Mouse (Mus musculus) forebrain, embryonic 16.5 days (tissue): ENCODE results near the gene Enox1. TPM values are rescaled to one million over a fixed set of nuclear protein-coding genes. Genes with fewer than 3 reads are reported as not detected.

Experiments used
- ATAC-seq: fragments of 200-750 bp; cut with Nextera tagmentation; 2 replicates; pipeline ENCODE4 v1.8.0; 2017; ENCODE audit warnings: mild to moderate bottlenecking, moderate library complexity
- H3K27ac ChIP-seq: fragments of 300-500 bp; sonication (generic); 2 replicates; pipeline ENCODE4 v1.5.1; 2014; ENCODE audit warnings: low read length, control low read depth
- H3K27me3 ChIP-seq: fragments of 300-500 bp; sonication (generic); replicated peaks from 2 replicates; pipeline ENCODE4 v1.6.1; 2014; ENCODE audit warnings: low read length; ENCODE audit not compliant: control insufficient read depth, insufficient read depth
- H3K36me3 ChIP-seq: fragments of 300-500 bp; sonication (generic); 2 replicates; pipeline ENCODE4 v1.6.1; 2014; ENCODE audit not compliant: control insufficient read depth, insufficient read depth
- H3K4me1 ChIP-seq: fragments of 300-500 bp; sonication (generic); replicated peaks from 2 replicates; pipeline ENCODE4 v1.6.1; 2014; ENCODE audit warnings: low read length; ENCODE audit not compliant: control insufficient read depth, insufficient read depth
- H3K4me2 ChIP-seq: fragments of 300-500 bp; sonication (generic); 2 replicates; pipeline ENCODE4 v1.6.1; 2014; ENCODE audit warnings: mild to moderate bottlenecking, low read length, control low read depth
- H3K4me3 ChIP-seq: fragments of 300-500 bp; sonication (generic); replicated peaks from 2 replicates; pipeline ENCODE4 v1.5.1; 2014; ENCODE audit warnings: mild to moderate bottlenecking, low read length, control low read depth
- H3K9ac ChIP-seq: fragments of 300-500 bp; sonication (generic); replicated peaks from 2 replicates; pipeline ENCODE4 v1.6.1; 2014; ENCODE audit warnings: low read depth, low read length, control low read depth
- H3K9me3 ChIP-seq: fragments of 300-500 bp; sonication (generic); 2 replicates; pipeline ENCODE4 v1.6.1; 2016; ENCODE audit warnings: low read length; ENCODE audit not compliant: control insufficient read depth
- WGBS: fragments of 180-500 bp; shearing (Covaris S2); extraction: QIAGEN DNeasy Blood & Tissue Kit; methylation state at CpG from one replicate; pipeline ENCODE4 v1.1.7; 2014; 5-methylcytosine and 5-hydroxymethylcytosine counted together
- polyA plus RNA-seq: library from polyadenylated mRNA; unstranded; fragments of >200 nt; fragmentation: Nextera tagmentation; extraction: Ambion mirVana; gene quantifications from 2 replicates; pipeline ENCODE4 v1.2.1, GENCODE M21; 2015

Enox1 gene
- polyA plus RNA-seq, 1 experiment from 2014 or later: 64.4 TPM

- no peaks in the 10 kb centered on the region for H3K27me3 ChIP-seq
- H3K4me1 ChIP-seq: no peaks in the 10 kb centered on the region
- no peak overlapping the region for H3K9ac ChIP-seq
- 86% methylated on average over 6 of the region's 6 CpGs for WGBS
- H3K4me2 ChIP-seq: no peak overlapping the region
- H3K27ac ChIP-seq: no peak overlapping the region
- no peak for ATAC-seq
- no peak overlapping the region for H3K4me3 ChIP-seq
- H3K36me3 ChIP-seq: no peaks in the 10 kb centered on the region
- peaks cover 3% of the 10 kb centered on the region for H3K9me3 ChIP-seq
Observed at GRCm38 (mm10) chr14:77509042-77509441, 352.5 kb downstream of the Enox1 start.

- H3K36me3 ChIP-seq: peaks cover 2% of the 10 kb centered on the region; the same call in 1 of the 2 replicates
- ATAC-seq: no peak
- H3K4me1 ChIP-seq: no peaks in the 10 kb centered on the region
- no peaks in the 10 kb centered on the region for H3K27me3 ChIP-seq
- H3K4me3 ChIP-seq: no peak overlapping the region
- H3K9ac ChIP-seq: no peak overlapping the region
- H3K4me2 ChIP-seq: no peak overlapping the region
- WGBS: 47% methylated on average over 3 of the region's 3 CpGs
- no peak overlapping the region for H3K27ac ChIP-seq
- peaks cover 3% of the 10 kb centered on the region for H3K9me3 ChIP-seq
Observed at GRCm38 (mm10) chr14:77509924-77510323, 353.4 kb downstream of the Enox1 start.

DNA sequence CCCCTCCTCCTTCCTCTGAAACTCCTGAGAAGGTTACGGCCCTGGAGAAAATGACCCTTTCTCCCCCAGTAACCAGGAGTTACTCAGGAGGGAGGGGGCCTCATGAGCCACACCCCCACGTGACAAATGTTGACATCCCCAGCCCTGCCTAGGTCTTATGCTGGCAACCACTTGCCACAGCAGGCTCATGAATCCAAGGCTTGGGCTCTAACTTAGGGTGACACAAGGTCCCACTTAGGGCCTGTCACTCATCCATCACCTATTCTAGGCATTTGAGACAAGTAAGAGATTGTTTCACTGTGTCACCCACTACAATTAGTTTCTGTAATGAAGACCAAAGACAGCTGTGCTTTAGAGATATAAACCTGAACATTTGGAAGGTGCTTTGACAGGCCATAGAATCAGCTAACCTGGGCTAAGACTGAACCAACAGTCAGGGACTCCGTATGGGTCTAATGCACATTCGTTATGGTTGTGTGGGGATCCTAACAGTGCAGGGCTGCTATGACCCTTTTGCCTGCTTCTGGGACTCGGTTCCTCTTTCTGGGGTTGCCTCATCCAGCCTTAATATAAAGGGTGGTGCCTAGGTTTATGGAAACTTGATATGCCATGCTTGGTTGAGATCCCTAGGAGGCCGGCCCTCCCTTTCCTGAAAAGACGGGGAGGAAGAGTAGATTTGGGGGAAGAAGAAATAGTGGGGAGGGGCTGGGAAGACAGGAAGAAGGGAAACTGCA, 354.7 kb downstream of the Enox1 start:
- Histone ChIP-seq H3K9me3 (peaks cover 3% of the 10 kb centered on the region), H3K4me2 (no peak overlapping the region), H3K4me3 (no peak overlapping the region), H3K36me3 (peaks cover 2% of the 10 kb centered on the region; the same call in 1 of the 2 replicates), H3K4me1 (no peaks in the 10 kb centered on the region), H3K27me3 (no peaks in the 10 kb centered on the region), H3K9ac (no peak overlapping the region), H3K27ac (no peak overlapping the region)
- 94% methylated on average over 7 of the region's 7 CpGs for WGBS
- ATAC-seq: no peak

- ATAC-seq: no peak
- H3K4me2 ChIP-seq: no peak overlapping the region
- H3K27me3 ChIP-seq: no peaks in the 10 kb centered on the region
- H3K4me3 ChIP-seq: no peak overlapping the region
- no peak overlapping the region for H3K9ac ChIP-seq
- no peak overlapping the region for H3K27ac ChIP-seq
- WGBS: 63% methylated on average over 4 of the region's 4 CpGs
- H3K9me3 ChIP-seq: peaks cover 3% of the 10 kb centered on the region
- H3K4me1 ChIP-seq: no peaks in the 10 kb centered on the region
- peaks cover 2% of the 10 kb centered on the region; the same call in 1 of the 2 replicates for H3K36me3 ChIP-seq
Observed at GRCm38 (mm10) chr14:77518017-77518416, 361.5 kb downstream of the Enox1 start.

GRCm38 (mm10) chr14:77518941-77519695, 362.6 kb downstream of the Enox1 start:
- no peak overlapping the region for H3K27ac ChIP-seq
- H3K9ac ChIP-seq: no peak overlapping the region
- no peak overlapping the region for H3K4me3 ChIP-seq
- H3K36me3 ChIP-seq: peaks cover 2% of the 10 kb centered on the region; the same call in 1 of the 2 replicates
- ATAC-seq: no peak
- no peaks in the 10 kb centered on the region for H3K4me1 ChIP-seq
- H3K4me2 ChIP-seq: no peak overlapping the region
- H3K9me3 ChIP-seq: no peaks in the 10 kb centered on the region
- no peaks in the 10 kb centered on the region for H3K27me3 ChIP-seq
- 75% methylated on average over 7 of the region's 7 CpGs for WGBS

GRCm38 (mm10) chr14:77519701-77520100, 363.1 kb downstream of the Enox1 start:
- Histone ChIP-seq H3K4me3 (no peak overlapping the region), H3K4me1 (no peaks in the 10 kb centered on the region)

DNA sequence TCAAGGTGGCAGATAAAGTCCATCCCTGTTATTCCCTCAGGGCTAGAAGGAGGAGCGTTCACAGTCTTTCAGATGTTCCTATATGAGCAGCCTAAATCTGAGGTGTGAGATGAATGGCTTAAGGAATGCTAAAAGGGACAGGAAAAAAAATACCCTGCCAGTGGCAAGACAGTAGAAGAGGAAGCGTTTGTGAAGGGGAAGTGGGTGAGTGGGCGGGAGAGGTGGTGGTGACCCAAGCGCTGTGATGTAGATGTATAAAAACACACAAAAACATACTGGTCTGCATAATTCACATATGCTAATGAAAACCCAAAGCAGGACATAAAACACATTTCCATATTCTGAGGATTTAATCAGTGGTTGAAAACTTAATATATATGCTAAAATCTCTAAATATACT, 367.7 kb downstream of the Enox1 start:
- Histone ChIP-seq H3K9me3 (no peaks in the 10 kb centered on the region), H3K27me3 (no peaks in the 10 kb centered on the region), H3K4me3 (no peak overlapping the region), H3K9ac (no peak overlapping the region), H3K4me2 (no peak overlapping the region), H3K27ac (no peak overlapping the region), H3K4me1 (no peaks in the 10 kb centered on the region; the same call in 1 of the 2 replicates), H3K36me3 (no peaks in the 10 kb centered on the region)
- ATAC-seq: no peak
- 85% methylated on average over 4 of the region's 4 CpGs for WGBS

More at GRCm38 (mm10) chr14:77519701-77520100, 363.1 kb downstream of the Enox1 start:
- no peak for ATAC-seq
- no peak overlapping the region for H3K27ac ChIP-seq
- no peaks in the 10 kb centered on the region for H3K36me3 ChIP-seq
- no peak overlapping the region for H3K9ac ChIP-seq
- no peaks in the 10 kb centered on the region for H3K9me3 ChIP-seq
- 74% methylated on average over 1 of the region's 1 CpGs for WGBS
- no peaks in the 10 kb centered on the region for H3K27me3 ChIP-seq
- no peak overlapping the region for H3K4me2 ChIP-seq

DNA sequence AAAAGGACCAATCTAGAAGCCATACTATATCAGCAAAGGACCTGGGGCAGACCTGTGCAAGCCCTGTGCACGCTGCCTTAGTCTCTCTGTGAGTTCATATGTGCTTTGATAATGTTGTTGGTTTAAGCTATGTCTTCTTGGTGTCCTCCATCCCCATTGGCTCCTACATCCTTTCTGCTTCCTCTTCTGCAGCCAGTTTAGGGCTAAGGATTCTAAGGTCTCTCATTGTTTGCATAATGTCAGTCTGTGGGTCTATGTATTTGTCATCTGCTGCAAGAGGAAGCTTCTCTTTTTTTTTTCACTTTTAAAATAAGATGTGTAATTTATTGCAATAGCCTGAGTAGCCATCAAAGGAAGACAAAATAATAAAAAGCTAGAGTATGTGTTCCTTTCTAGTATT, 369.7 kb downstream of the Enox1 start:
- WGBS: 90% methylated on average over 1 of the region's 1 CpGs
- H3K4me1 ChIP-seq: no peaks in the 10 kb centered on the region; the same call in 1 of the 2 replicates

DNA sequence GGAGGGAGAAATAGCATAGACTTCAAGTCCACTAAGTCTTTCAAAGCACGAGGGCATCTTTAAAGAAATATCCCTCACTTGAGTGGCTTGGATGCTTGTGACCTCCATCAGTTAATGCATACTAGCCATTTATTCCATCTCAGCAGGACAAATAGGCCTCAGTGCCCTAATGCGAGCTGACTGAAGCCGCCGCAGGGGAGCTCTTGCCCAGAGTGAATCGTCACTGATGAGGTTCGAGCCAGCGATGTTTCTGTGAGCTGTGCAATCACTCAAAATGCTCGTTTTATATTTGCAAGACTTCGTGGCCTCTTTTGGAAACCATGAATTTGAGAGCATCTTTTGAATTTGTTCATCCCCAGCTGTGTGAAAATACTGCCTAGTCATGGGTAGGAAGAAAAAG, 372.6 kb downstream of the Enox1 start:
- no peak overlapping the region for H3K27ac ChIP-seq
- no peaks in the 10 kb centered on the region; the same call in 1 of the 2 replicates for H3K4me1 ChIP-seq
- ATAC-seq: no peak
- no peak overlapping the region for H3K4me3 ChIP-seq
- no peaks in the 10 kb centered on the region for H3K27me3 ChIP-seq
- no peaks in the 10 kb centered on the region for H3K36me3 ChIP-seq
- 61% methylated on average over 9 of the region's 9 CpGs for WGBS
- no peaks in the 10 kb centered on the region for H3K9me3 ChIP-seq
- no peak overlapping the region for H3K9ac ChIP-seq
- H3K4me2 ChIP-seq: no peak overlapping the region

More for the DNA sequence above, 369.7 kb downstream of the Enox1 start:
- Histone ChIP-seq H3K4me3 (no peak overlapping the region), H3K27me3 (no peaks in the 10 kb centered on the region), H3K27ac (no peak overlapping the region), H3K36me3 (no peaks in the 10 kb centered on the region), H3K9ac (no peak overlapping the region), H3K4me2 (no peak overlapping the region), H3K9me3 (no peaks in the 10 kb centered on the region)
- ATAC-seq: no peak
